ENCODE assay signal across 17 mouse cellular contexts in the genomic region with DNA sequence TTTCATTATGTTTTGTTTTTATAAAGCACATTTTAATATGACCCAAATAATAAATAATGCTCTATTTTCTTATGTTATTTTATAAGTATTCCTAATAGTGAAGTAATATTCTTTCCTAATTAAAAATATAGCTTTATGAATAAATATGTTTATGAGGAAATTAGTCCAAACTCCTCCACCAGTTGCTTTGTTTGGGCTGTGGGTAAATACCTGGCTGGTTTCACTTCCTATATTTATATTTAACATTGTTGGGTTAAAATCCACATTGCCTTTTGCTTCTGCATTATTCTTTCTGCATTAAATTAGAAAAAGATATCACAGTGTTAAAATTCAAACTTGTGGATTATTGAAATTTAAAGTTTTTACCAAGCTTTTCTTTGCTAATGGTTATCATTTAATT.
"Had no signal": no experiment of that assay in that cellular context is flagged by ENCODE, and none has a peak within 500 bp of the region (broad histone marks: within the 10 kb centered on the region; RNA-seq: fewer than 3 reads in every experiment).

No protein-coding gene starts in this region.

- H3K4me1 ChIP-seq: neural tube, embryonic 12.5 days; neural tube, embryonic 13.5 days; neural tube, embryonic 15.5 days; stomach, embryonic 15.5 days had no signal

- H3K36me3 ChIP-seq: neural tube, embryonic 12.5 days; neural tube, embryonic 13.5 days; neural tube, embryonic 15.5 days; stomach, embryonic 15.5 days had no signal

- H3K4me2 ChIP-seq: neural tube, embryonic 12.5 days; neural tube, embryonic 13.5 days; neural tube, embryonic 15.5 days; stomach, embryonic 15.5 days had no signal

- H3K27ac ChIP-seq: neural tube, embryonic 12.5 days; neural tube, embryonic 13.5 days; neural tube, embryonic 15.5 days; stomach, embryonic 15.5 days; stomach, postnatal 0 days had no signal

- H3K27me3 ChIP-seq: neural tube, embryonic 12.5 days; neural tube, embryonic 13.5 days; neural tube, embryonic 15.5 days; stomach, embryonic 15.5 days had no signal

- H3K4me3 ChIP-seq: neural tube, embryonic 12.5 days; neural tube, embryonic 13.5 days; neural tube, embryonic 15.5 days; stomach, embryonic 15.5 days had no signal

- H3K9me3 ChIP-seq: neural tube, embryonic 12.5 days; neural tube, embryonic 13.5 days; neural tube, embryonic 15.5 days; stomach, embryonic 15.5 days had no signal

- DNase-seq: retina, postnatal 1 day; right cerebral cortex, adult 18-20 months; right cerebral cortex, postnatal 14 days; right cerebral cortex, postnatal 25 days; right cerebral cortex, postnatal 4 days; spleen, adult 18-20 months; thymus, adult 18-20 months; thymus, adult 2 months; thymus, postnatal 14 days; thymus, postnatal 25 days; thymus, postnatal 36 days; thymus, postnatal 4 days had no signal

- H3K9ac ChIP-seq: neural tube, embryonic 12.5 days; neural tube, embryonic 13.5 days; neural tube, embryonic 15.5 days; stomach, embryonic 15.5 days had no signal
